Mouse (Mus musculus) lung, postnatal 0 days (tissue): Measurements from ENCODE around the gene Xpc. TPM values are rescaled to one million over a fixed set of nuclear protein-coding genes. Genes with fewer than 3 reads are reported as not detected.
"Not testable (repeated sequence)": the region's sequence is repeated elsewhere in the genome, so short reads cannot be mapped to it uniquely, and the experiment has no call there.

Experiments used
- ATAC-seq: fragments of 200-750 bp; cut with Nextera tagmentation; 2 replicates; pipeline ENCODE4 v1.8.0; 2017; ENCODE audit warnings: moderate library complexity
- DNase-seq: peaks from one replicate; pipeline ENCODE4 v3.0.0-alpha.2; 2016; ENCODE audit warnings: low spot score
- H3K27ac ChIP-seq: fragments of 300-500 bp; sonication (generic); 2 replicates; pipeline ENCODE4 v1.5.1; 2014; ENCODE audit warnings: antibody characterized with exemption, mild to moderate bottlenecking, low read length, mixed read lengths
- H3K27me3 ChIP-seq: fragments of 300-500 bp; sonication (generic); replicated peaks from 2 replicates; pipeline ENCODE4 v1.6.1; 2014; ENCODE audit warnings: low read length, mixed read lengths; ENCODE audit not compliant: insufficient read depth
- H3K36me3 ChIP-seq: fragments of 300-500 bp; sonication (generic); 2 replicates; pipeline ENCODE4 v1.6.1; 2014; ENCODE audit warnings: low read length, mixed read lengths; ENCODE audit not compliant: insufficient read depth
- H3K4me1 ChIP-seq: fragments of 300-500 bp; sonication (generic); 2 replicates; pipeline ENCODE4 v1.6.1; 2014; ENCODE audit warnings: antibody characterized with exemption, low read depth, low read length, mixed read lengths; ENCODE audit not compliant: insufficient read depth
- H3K4me2 ChIP-seq: fragments of 300-500 bp; sonication (generic); replicated peaks from 2 replicates; pipeline ENCODE4 v1.6.1; 2014; ENCODE audit warnings: low read depth, mild to moderate bottlenecking, low read length, moderate library complexity, mixed read lengths
- H3K4me3 ChIP-seq: fragments of 300-500 bp; sonication (generic); 2 replicates; pipeline ENCODE4 v1.5.1; 2014; ENCODE audit warnings: low read depth, low read length
- H3K9ac ChIP-seq: fragments of 300-500 bp; sonication (generic); replicated peaks from 2 replicates; pipeline ENCODE4 v1.6.1; 2014; ENCODE audit warnings: low read depth, mild to moderate bottlenecking
- H3K9me3 ChIP-seq: fragments of 300-500 bp; sonication (generic); 2 replicates; pipeline ENCODE4 v1.6.1; 2016; ENCODE audit warnings: low read length, mixed read lengths
- CTCF ChIP-seq: IDR thresholded peaks from 2 replicates; pipeline ENCODE4 v1.5.1; 2016; ENCODE audit warnings: antibody characterized with exemption, mild to moderate bottlenecking
- EP300 ChIP-seq: IDR thresholded peaks from 2 replicates; pipeline ENCODE4 v1.6.1; 2016; ENCODE audit warnings: antibody characterized with exemption, mild to moderate bottlenecking, control low read depth
- WGBS: fragments of 180-500 bp; shearing (Covaris S2); extraction: QIAGEN DNeasy Blood & Tissue Kit; methylation state at CpG from one replicate; pipeline ENCODE4 v1.1.7; 2014; 5-methylcytosine and 5-hydroxymethylcytosine counted together
- polyA plus RNA-seq: library from polyadenylated mRNA; unstranded; fragments of >200 nt; fragmentation: Nextera tagmentation; extraction: Ambion mirVana; gene quantifications from 2 replicates; pipeline ENCODE4 v1.2.1, GENCODE M21; 2015

The Xpc gene
- polyA plus RNA-seq, 1 experiment from 2014 or later: 18.5 TPM

DNA sequence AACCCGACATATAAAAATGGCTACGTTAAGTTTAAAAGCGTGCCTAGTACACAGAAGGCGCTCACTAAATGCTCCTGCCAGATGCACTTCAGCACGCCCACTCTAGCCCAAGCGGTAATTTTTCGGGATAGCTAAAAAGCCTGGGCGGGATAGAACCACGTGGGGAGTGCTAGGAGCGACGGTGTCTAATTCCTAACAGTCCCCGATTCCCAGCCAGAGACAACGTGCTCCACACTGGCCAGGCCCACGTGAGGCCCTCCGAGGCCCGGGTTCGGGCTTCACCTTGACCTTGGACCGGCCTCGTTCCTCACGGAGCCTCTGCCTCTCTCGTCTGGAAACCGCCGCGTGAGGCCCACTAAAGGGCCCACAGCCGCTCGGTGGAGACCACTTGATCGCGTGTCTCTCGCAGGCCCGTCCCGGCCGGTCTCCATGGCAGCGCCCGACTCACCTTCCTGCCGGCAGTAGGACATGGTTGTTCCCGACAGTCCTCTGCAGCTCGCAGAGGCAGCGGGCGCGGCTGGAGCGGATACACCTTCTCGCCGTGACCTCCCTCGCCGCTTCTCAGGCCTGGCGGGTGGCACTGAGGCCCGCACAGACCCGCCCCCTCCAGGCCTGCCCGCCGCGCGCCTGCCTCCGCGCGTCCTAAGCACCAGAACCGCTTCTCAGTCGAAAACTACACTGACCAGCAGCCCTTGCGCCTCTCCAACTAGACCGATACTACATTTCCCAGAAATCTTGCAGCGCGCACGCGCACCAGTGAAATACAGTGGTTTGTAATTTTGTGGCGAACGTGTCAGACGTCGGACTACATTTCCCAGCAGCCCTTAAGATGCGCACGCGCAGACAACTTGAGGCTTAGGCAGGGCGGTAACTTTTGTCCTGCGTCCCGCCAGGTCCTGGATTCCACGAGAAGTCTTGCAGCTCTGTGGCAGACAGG, 42.6 kb downstream of the Xpc start, which contains the start of the genes Chchd4 and Tmem43:
Chchd4 (minus strand) TSS at position 679 of the 937 bp plus-strand sequence.
Tmem43 (plus strand) TSS at position 836 of the 937 bp plus-strand sequence.
- 0 out of 2 replicates have a peak, but pooled peaks have one; percentile 5 for TF ChIP-seq CTCF
- no peak for TF ChIP-seq EP300
- Histone ChIP-seq H3K36me3 (peaks cover 6% of the 10 kb centered on the region; the same call in 1 of the 2 replicates), H3K27me3 (no peaks in the 10 kb centered on the region), H3K4me3 (peak within 1 kb of the TSS; percentile 78), H3K9ac (peak within 1 kb of the TSS; percentile 77), H3K27ac (peak within 1 kb of the TSS; percentile 87), H3K9me3 (no peaks in the 10 kb centered on the region), H3K4me2 (peak within 1 kb of the TSS; percentile 87), H3K4me1 (peaks cover 7% of the 10 kb centered on the region)
- ATAC-seq (peak; percentile 93), DNase-seq (peak; percentile 100)
- WGBS: under 1% methylated on average over 71 of the region's 74 CpGs

DNA sequence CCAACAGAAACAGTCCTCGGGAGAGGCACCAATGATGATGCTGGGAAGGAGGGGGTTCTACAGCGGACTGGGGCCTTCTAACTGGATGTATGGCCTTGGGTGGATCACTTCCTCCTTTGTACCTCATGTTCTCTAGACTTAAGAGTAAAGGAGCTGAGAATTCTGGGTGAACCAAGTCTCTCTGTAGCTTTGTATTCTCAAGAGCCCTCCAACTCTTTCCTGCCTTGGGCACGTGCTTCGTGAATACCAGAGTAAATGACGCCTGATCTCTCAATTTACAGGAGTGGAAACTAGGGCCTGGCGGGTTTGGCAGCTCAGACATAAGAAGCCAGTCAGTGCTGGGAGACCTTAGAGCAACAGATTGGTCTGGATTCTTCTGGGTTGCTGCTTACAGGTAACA, 43.4 kb downstream of the Xpc start:
- ATAC-seq: peak; percentile 4; the same call in 1 of the 2 replicates
- Histone ChIP-seq H3K4me3 (peak overlapping the region; percentile 78; the same call in 1 of the 2 replicates), H3K9me3 (no peaks in the 10 kb centered on the region), H3K4me1 (peaks cover 7% of the 10 kb centered on the region), H3K36me3 (no peaks in the 10 kb centered on the region), H3K27me3 (no peaks in the 10 kb centered on the region), H3K9ac (peak overlapping the region; percentile 54), H3K27ac (peak overlapping the region; percentile 78), H3K4me2 (peak overlapping the region; percentile 87)
- TF ChIP-seq CTCF: no peak
- peak; percentile 36 for TF ChIP-seq EP300
- 26% methylated on average over 6 of the region's 6 CpGs for WGBS
- peak; percentile 80 for DNase-seq

DNA sequence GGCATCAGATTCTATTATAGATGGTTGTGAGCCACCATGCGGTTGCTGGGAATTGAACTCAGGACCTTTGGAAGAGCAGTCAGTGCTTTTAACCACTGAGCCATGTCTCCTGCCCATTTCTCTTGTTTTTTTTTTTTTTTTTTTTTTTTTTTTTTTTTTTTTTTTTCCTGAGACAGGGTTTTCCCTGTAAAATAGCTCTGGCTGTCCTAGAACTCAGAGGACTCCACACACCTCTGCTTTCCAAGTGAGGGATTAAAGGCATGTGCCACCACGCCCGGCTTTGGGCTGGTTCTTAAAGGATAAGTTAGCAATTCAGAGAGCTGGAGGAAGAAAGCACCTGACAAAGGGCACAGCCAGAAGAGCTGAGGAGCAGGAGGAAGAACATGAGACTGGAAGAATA, 44.3 kb downstream of the Xpc start:
- not testable (repeated sequence) for H3K9me3 ChIP-seq, H3K9ac ChIP-seq, H3K27me3 ChIP-seq, ATAC-seq, H3K4me2 ChIP-seq, DNase-seq, H3K4me1 ChIP-seq, H3K36me3 ChIP-seq, H3K4me3 ChIP-seq, H3K27ac ChIP-seq
- 93% methylated on average over 3 of the region's 3 CpGs for WGBS

DNA sequence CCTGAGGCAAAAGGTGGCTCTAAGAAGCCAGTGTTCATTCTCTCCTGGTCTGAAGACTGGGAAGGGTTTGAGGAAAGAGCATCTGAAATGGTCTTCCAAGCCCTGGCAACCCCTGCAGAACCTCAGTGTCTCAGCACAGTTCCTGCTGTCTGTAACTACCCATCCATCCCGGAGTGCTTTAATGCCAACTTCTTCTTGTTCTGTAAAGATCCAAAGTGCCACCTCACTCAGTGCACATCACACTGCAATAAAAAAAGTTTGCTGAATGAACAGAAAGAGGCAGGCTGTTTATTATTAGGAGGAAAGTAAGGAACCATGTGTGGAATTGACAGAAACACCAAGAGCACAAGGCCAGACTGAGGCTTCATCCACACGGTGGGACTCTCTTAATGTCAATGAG, 45.0 kb downstream of the Xpc start:
- Histone ChIP-seq H3K4me2 (no peak overlapping the region), H3K36me3 (peaks cover 5% of the 10 kb centered on the region; the same call in 1 of the 2 replicates), H3K4me3 (no peak overlapping the region), H3K9ac (no peak overlapping the region), H3K4me1 (peaks cover 7% of the 10 kb centered on the region), H3K9me3 (no peaks in the 10 kb centered on the region), H3K27me3 (no peaks in the 10 kb centered on the region), H3K27ac (no peak overlapping the region)
- 78% methylated on average over 2 of the region's 2 CpGs for WGBS
- DNase-seq: no peak
- ATAC-seq: no peak
- TF ChIP-seq CTCF: no peak

DNA sequence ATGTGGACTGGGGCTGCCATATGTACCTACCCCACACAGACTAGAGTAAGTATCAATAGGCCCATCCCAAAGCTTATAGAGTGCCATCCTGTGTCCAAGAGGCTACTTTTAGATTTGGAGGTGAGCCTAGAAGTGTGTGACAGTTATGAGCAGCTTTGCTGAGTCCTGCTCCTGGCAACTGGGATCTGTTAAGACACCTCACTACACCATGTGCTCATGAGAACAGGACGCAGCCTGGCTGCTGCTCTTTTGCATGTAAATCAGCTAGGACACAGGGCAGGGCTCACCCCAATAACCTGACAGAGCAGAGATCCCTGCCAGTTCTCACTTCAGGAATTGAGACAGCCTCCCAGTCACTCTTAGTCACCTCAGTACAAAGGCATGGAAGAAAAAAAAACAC, 48.6 kb downstream of the Xpc start:
- ATAC-seq (no peak), DNase-seq (no peak)
- H3K27ac ChIP-seq: no peak overlapping the region
- H3K4me1 ChIP-seq: no peaks in the 10 kb centered on the region
- no peak overlapping the region for H3K4me2 ChIP-seq
- H3K9me3 ChIP-seq: no peaks in the 10 kb centered on the region
- TF ChIP-seq EP300 (no peak), CTCF (no peak)
- WGBS: 87% methylated on average over 1 of the region's 1 CpGs
- H3K4me3 ChIP-seq: no peak overlapping the region
- no peaks in the 10 kb centered on the region for H3K27me3 ChIP-seq
- H3K36me3 ChIP-seq: peaks cover 12% of the 10 kb centered on the region
- H3K9ac ChIP-seq: no peak overlapping the region

DNA sequence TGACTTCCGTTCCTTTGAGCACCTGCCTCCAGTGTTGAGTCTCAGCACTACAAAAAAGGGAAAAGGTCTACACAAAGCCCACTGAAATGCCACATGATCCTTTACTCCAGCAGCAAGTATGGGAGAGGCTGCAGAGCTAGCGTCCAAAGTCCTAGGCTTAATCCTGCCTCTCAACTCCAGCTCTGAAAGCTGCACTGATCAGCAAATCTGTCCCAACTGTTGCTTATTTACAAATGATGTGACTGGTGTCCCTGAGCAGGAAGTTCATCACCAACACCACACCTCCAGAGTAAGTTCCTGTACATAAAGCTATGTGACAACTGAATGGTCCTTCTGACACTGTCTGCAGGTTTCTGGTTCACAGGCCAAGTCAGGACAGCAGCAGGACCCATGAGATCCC, 49.9 kb downstream of the Xpc start:
- Histone ChIP-seq H3K4me1 (no peaks in the 10 kb centered on the region), H3K27me3 (no peaks in the 10 kb centered on the region), H3K27ac (no peak overlapping the region), H3K9ac (no peak overlapping the region), H3K36me3 (peaks cover 12% of the 10 kb centered on the region), H3K4me2 (no peak overlapping the region), H3K9me3 (no peaks in the 10 kb centered on the region), H3K4me3 (no peak overlapping the region)
- no peak for TF ChIP-seq CTCF
- ATAC-seq (no peak), DNase-seq (no peak)
- WGBS: 88% methylated on average over 2 of the region's 2 CpGs
